Mouse (Mus musculus): ENCODE data around the gene Kif1c. TPM values are rescaled to one million over a fixed set of nuclear protein-coding genes. Genes with fewer than 3 reads are reported as not detected.

Kif1c gene
- polyA plus RNA-seq, 1 experiment from 2014 or later = 1.5 TPM

Small RNA genes within 50 kb of the gene (microRNA-seq; reads per million reads assigned to microRNA genes)
- gene Gm22760 (not detected), gene Mir6925 (not detected)

Other genes starting within 250 kb of the Kif1c start
- 40.2 and 45.0 TPM in 2 replicates for gene Med11, start 248.6 kb upstream of the Kif1c start, polyA plus RNA-seq (2015; fragmentation: Nextera tagmentation; extraction: Ambion mirVana)
- gene Zmynd15, start 241.1 kb upstream of the Kif1c start, polyA plus RNA-seq (2015; fragmentation: Nextera tagmentation; extraction: Ambion mirVana) = 0.52 and 0.56 TPM in 2 replicates
- gene Cxcl16, start 240.6 kb upstream of the Kif1c start, polyA plus RNA-seq (2015; fragmentation: Nextera tagmentation; extraction: Ambion mirVana) = 1.4 and 1.9 TPM in 2 replicates
- 1.0 and 2.0 TPM in 2 replicates for gene Tm4sf5, start 195.3 kb upstream of the Kif1c start, polyA plus RNA-seq (2015; fragmentation: Nextera tagmentation; extraction: Ambion mirVana)
- gene Vmo1, start 185.9 kb upstream of the Kif1c start, polyA plus RNA-seq (2015; fragmentation: Nextera tagmentation; extraction: Ambion mirVana) = 0.29 and 0.36 TPM in 2 replicates
- gene Gltpd2, start 181.4 kb upstream of the Kif1c start, polyA plus RNA-seq (2015; fragmentation: Nextera tagmentation; extraction: Ambion mirVana) = 0.14 TPM in 1 of 2 replicates, not detected in the other
- 750 and 789 TPM in 2 replicates for gene Psmb6, start 175.2 kb upstream of the Kif1c start, polyA plus RNA-seq (2015; fragmentation: Nextera tagmentation; extraction: Ambion mirVana)
- not detected in 2 replicates for gene Gm40193, start 167.6 kb upstream of the Kif1c start, polyA plus RNA-seq (2015; fragmentation: Nextera tagmentation; extraction: Ambion mirVana)
- gene Pld2, start 160.5 kb upstream of the Kif1c start, polyA plus RNA-seq (2015; fragmentation: Nextera tagmentation; extraction: Ambion mirVana) = 7.0 and 8.2 TPM in 2 replicates
- gene Mink1, start 137.7 kb upstream of the Kif1c start, polyA plus RNA-seq (2015; fragmentation: Nextera tagmentation; extraction: Ambion mirVana) = 14.3 and 15.6 TPM in 2 replicates
- not detected in 2 replicates for gene 4930544D05Rik, start 84.7 kb upstream of the Kif1c start, polyA plus RNA-seq (2015; fragmentation: Nextera tagmentation; extraction: Ambion mirVana)
- 0.34 TPM in 1 of 2 replicates, not detected in the other for gene Chrne, start 81.3 kb upstream of the Kif1c start, polyA plus RNA-seq (2015; fragmentation: Nextera tagmentation; extraction: Ambion mirVana)
- 0.08 and 0.24 TPM in 2 replicates for gene Gp1ba, start 61.4 kb upstream of the Kif1c start, polyA plus RNA-seq (2015; fragmentation: Nextera tagmentation; extraction: Ambion mirVana)
- gene Rnf167, start 53.3 kb upstream of the Kif1c start, polyA plus RNA-seq (2015; fragmentation: Nextera tagmentation; extraction: Ambion mirVana) = 126 and 130 TPM in 2 replicates
- 167 and 168 TPM in 2 replicates for gene Slc25a11, start 53.1 kb upstream of the Kif1c start, polyA plus RNA-seq (2015; fragmentation: Nextera tagmentation; extraction: Ambion mirVana)
- 683 and 724 TPM in 2 replicates for gene Pfn1, start 45.9 kb upstream of the Kif1c start, polyA plus RNA-seq (2015; fragmentation: Nextera tagmentation; extraction: Ambion mirVana)
- 6.3 and 8.4 TPM in 2 replicates for gene Eno3, start 43.3 kb upstream of the Kif1c start, polyA plus RNA-seq (2015; fragmentation: Nextera tagmentation; extraction: Ambion mirVana)
- 148 and 153 TPM in 2 replicates for gene Spag7, start 31.1 kb upstream of the Kif1c start, polyA plus RNA-seq (2015; fragmentation: Nextera tagmentation; extraction: Ambion mirVana)
- gene Camta2, start 12.4 kb upstream of the Kif1c start, polyA plus RNA-seq (2015; fragmentation: Nextera tagmentation; extraction: Ambion mirVana) = 17.0 and 17.6 TPM in 2 replicates
- 0.69 and 1.5 TPM in 2 replicates for gene Inca1, start 393 bp upstream of the Kif1c start, polyA plus RNA-seq (2015; fragmentation: Nextera tagmentation; extraction: Ambion mirVana)
- 15.5 and 16.9 TPM in 2 replicates for gene Zfp3, start 63.7 kb downstream of the Kif1c start, polyA plus RNA-seq (2015; fragmentation: Nextera tagmentation; extraction: Ambion mirVana)
- not detected in 2 replicates for gene Scimp, start 112.0 kb downstream of the Kif1c start, polyA plus RNA-seq (2015; fragmentation: Nextera tagmentation; extraction: Ambion mirVana)
- 85.1 and 87.4 TPM in 2 replicates for gene Rabep1, start 144.2 kb downstream of the Kif1c start, polyA plus RNA-seq (2015; fragmentation: Nextera tagmentation; extraction: Ambion mirVana)

All from forebrain, embryonic 15.5 days (tissue).